Mouse (Mus musculus): ENCODE data around the gene Unc45a. TPM values are rescaled to one million over a fixed set of nuclear protein-coding genes. Genes with fewer than 3 reads are reported as not detected.

Unc45a gene
- total RNA-seq, 2 experiments from 2014 or later, result 71.5 to 85.8 TPM

- DNase-seq (ENCODE audit: low spot score in 2 of 2), result no peak
Measured at GRCm38 (mm10) chr7:80287736-80288135, 53.1 kb downstream of the Unc45a start.

GRCm38 (mm10) chr7:80285725-80286124, 55.1 kb downstream of the Unc45a start:
- DNase-seq (ENCODE audit: low spot score in 2 of 2), result no peak

- DNase-seq (ENCODE audit: low spot score in 2 of 2), result no peak
Measured at GRCm38 (mm10) chr7:80284391-80284790, 56.4 kb downstream of the Unc45a start.

GRCm38 (mm10) chr7:80283226-80283918, 57.4 kb downstream of the Unc45a start:
- no peak for DNase-seq (ENCODE audit: low spot score in 2 of 2)

- DNase-seq (ENCODE audit: low spot score in 2 of 2), result no peak
Measured at GRCm38 (mm10) chr7:80281646-80282045, 59.2 kb downstream of the Unc45a start.

GRCm38 (mm10) chr7:80280998-80281397, 59.8 kb downstream of the Unc45a start:
- no peak for DNase-seq (ENCODE audit: low spot score in 2 of 2)

GRCm38 (mm10) chr7:80280032-80280431, 60.8 kb downstream of the Unc45a start:
- DNase-seq (ENCODE audit: low spot score in 2 of 2), result no peak

GRCm38 (mm10) chr7:80276374-80276773, 64.4 kb downstream of the Unc45a start:
- no peak for DNase-seq (ENCODE audit: low spot score in 2 of 2)

Other genes with a start within 250 kb of the Unc45a start
- gene Idh2, start 225.6 kb downstream of the Unc45a start, total RNA-seq (2021), result 100 to 1,000 TPM; 116 to 190 TPM
- 10 to 100 TPM; 62.7 to 75.9 TPM for gene Sema4b, start 154.2 kb downstream of the Unc45a start, total RNA-seq (2021)
- gene Cib1, start 108.2 kb downstream of the Unc45a start, total RNA-seq (2021), result 10 to 100 TPM; 53.9 to 64.2 TPM
- 1 to 10 TPM; 3.8 to 4.1 TPM for gene Gdpgp1, start 108.1 kb downstream of the Unc45a start, total RNA-seq (2021)
- gene Ttll13, start 94.6 kb downstream of the Unc45a start, total RNA-seq (2021), result 1 to 10 TPM; 1.2 to 1.7 TPM
- 10 to 100 TPM; 40.7 to 41.4 TPM for gene Ngrn, start 79.8 kb downstream of the Unc45a start, total RNA-seq (2021)
- 10 to 100 TPM; 14.9 to 26.6 TPM for gene Vps33b, start 71.4 kb downstream of the Unc45a start, total RNA-seq (2021)
- gene Prc1, start 46.6 kb downstream of the Unc45a start, total RNA-seq (2021), result 1 to 10 TPM; 3.6 to 4.6 TPM
- gene Rccd1, start 16.6 kb downstream of the Unc45a start, total RNA-seq (2021), result 10 to 100 TPM in 1 of 2 experiments, 1 to 10 TPM in 1; 7.3 to 11.9 TPM
- gene Hddc3, start 2.1 kb upstream of the Unc45a start, total RNA-seq (2021), result 10 to 100 TPM; 38.5 to 45.9 TPM
- 10 to 100 TPM; 76.6 to 88.8 TPM for gene Man2a2, start 30.4 kb upstream of the Unc45a start, total RNA-seq (2021)
- 10 to 100 TPM in 1 of 2 experiments, 1 to 10 TPM in 1; 8.4 to 13.0 TPM for gene Fes, start 46.9 kb upstream of the Unc45a start, total RNA-seq (2021)
- gene Furin, start 64.4 kb upstream of the Unc45a start, total RNA-seq (2021), result 100 to 1,000 TPM; 143 to 158 TPM
- 1 to 10 TPM in 1 of 2 experiments, under 1 TPM in 1; 0.86 to 2.2 TPM for gene Blm, start 194.1 kb upstream of the Unc45a start, total RNA-seq (2021)

All from adrenal gland, adult 18-20 months (tissue).